Mouse (Mus musculus): ENCODE measurements around the gene Supt7l. TPM values are rescaled to one million over a fixed set of nuclear protein-coding genes. Genes with fewer than 3 reads are reported as not detected.

Gene Supt7l
- polyA plus RNA-seq, 1 experiment from 2014 or later: 5.2 TPM

- peaks cover 10% of the 10 kb centered on the region for H3K36me3 ChIP-seq (replicated peaks; ENCODE audit: insufficient read depth, low read length)
- no peak for ATAC-seq
- DNase-seq: no peak
- TF ChIP-seq EP300 (IDR thresholded peaks at IDR 0.05; ENCODE audit: low read depth): no peak
- TF ChIP-seq CTCF (IDR thresholded peaks at IDR 0.05; ENCODE audit: low read depth): no peak
- H3K4me2 ChIP-seq (ENCODE audit: low read depth, low read length): no peak overlapping the region
- H3K9me3 ChIP-seq (ENCODE audit: low read length): no peaks in the 10 kb centered on the region
- no peak overlapping the region for H3K27ac ChIP-seq (ENCODE audit: low read depth)
- H3K4me3 ChIP-seq (ENCODE audit: low read depth, low read length): no peak overlapping the region
- no peaks in the 10 kb centered on the region for H3K27me3 ChIP-seq (ENCODE audit: insufficient read depth, low read length)
- 45% methylated on average over 1 of the region's 1 CpGs for WGBS (ENCODE audit: insufficient replicate concordance)
- H3K9ac ChIP-seq (replicated peaks): no peak overlapping the region
- H3K4me1 ChIP-seq (ENCODE audit: insufficient read depth): no peaks in the 10 kb centered on the region
These were observed 31.8 kb upstream of the Supt7l start for GRCm38 (mm10) chr5:31559401-31559800.

GRCm38 (mm10) chr5:31535228-31535627 is 7.6 kb upstream of the Supt7l start:
- Histone ChIP-seq H3K4me3 (ENCODE audit: low read depth, low read length) (no peak overlapping the region), H3K9me3 (ENCODE audit: low read length) (no peaks in the 10 kb centered on the region), H3K9ac (replicated peaks) (no peak overlapping the region), H3K4me2 (ENCODE audit: low read depth, low read length) (no peak overlapping the region), H3K4me1 (ENCODE audit: insufficient read depth) (no peaks in the 10 kb centered on the region), H3K27ac (ENCODE audit: low read depth) (no peak overlapping the region), H3K27me3 (ENCODE audit: insufficient read depth, low read length) (no peaks in the 10 kb centered on the region), H3K36me3 (replicated peaks; ENCODE audit: insufficient read depth, low read length) (peaks cover 70% of the 10 kb centered on the region)
- DNase-seq: no peak
- TF ChIP-seq EP300 (IDR thresholded peaks at IDR 0.05; ENCODE audit: low read depth) (no peak), CTCF (IDR thresholded peaks at IDR 0.05; ENCODE audit: low read depth) (peak; percentile 18; the same call in 1 of the 2 replicates)
- no peak for ATAC-seq
- 84% methylated on average over 2 of the region's 2 CpGs for WGBS (ENCODE audit: insufficient replicate concordance)

GRCm38 (mm10) chr5:31528560-31528959 is 953 bp upstream of the Supt7l start:
- TF ChIP-seq EP300 (IDR thresholded peaks at IDR 0.05; ENCODE audit: low read depth) (no peak), CTCF (IDR thresholded peaks at IDR 0.05; ENCODE audit: low read depth) (peak; percentile 22; the same call in 1 of the 2 replicates)
- H3K4me2 ChIP-seq (ENCODE audit: low read depth, low read length): 0 out of 2 replicates have a peak overlapping the region, but pooled peaks have one; percentile 98
- H3K4me3 ChIP-seq (ENCODE audit: low read depth, low read length): no peak overlapping the region
- no peak for ATAC-seq
- no peaks in the 10 kb centered on the region for H3K9me3 ChIP-seq (ENCODE audit: low read length)
- H3K27me3 ChIP-seq (ENCODE audit: insufficient read depth, low read length): no peaks in the 10 kb centered on the region
- H3K36me3 ChIP-seq (replicated peaks; ENCODE audit: insufficient read depth, low read length): peaks cover 40% of the 10 kb centered on the region
- no peak for DNase-seq
- 34% methylated on average over 2 of the region's 2 CpGs for WGBS (ENCODE audit: insufficient replicate concordance)
- peaks cover 18% of the 10 kb centered on the region for H3K4me1 ChIP-seq (ENCODE audit: insufficient read depth)
- no peak overlapping the region for H3K27ac ChIP-seq (ENCODE audit: low read depth)
- H3K9ac ChIP-seq (replicated peaks): no peak overlapping the region

- peaks cover 32% of the 10 kb centered on the region for H3K36me3 ChIP-seq (replicated peaks; ENCODE audit: insufficient read depth, low read length)
- H3K9ac ChIP-seq (replicated peaks): peak overlapping the region; percentile 95
- peak overlapping the region; percentile 98 for H3K4me2 ChIP-seq (ENCODE audit: low read depth, low read length)
- WGBS (ENCODE audit: insufficient replicate concordance): 2% methylated on average over 39 of the region's 40 CpGs
- peaks cover 18% of the 10 kb centered on the region for H3K4me1 ChIP-seq (ENCODE audit: insufficient read depth)
- TF ChIP-seq CTCF (IDR thresholded peaks at IDR 0.05; ENCODE audit: low read depth) (no peak), EP300 (IDR thresholded peaks at IDR 0.05; ENCODE audit: low read depth) (no peak)
- H3K27ac ChIP-seq (ENCODE audit: low read depth): peak overlapping the region; percentile 91
- no peaks in the 10 kb centered on the region for H3K27me3 ChIP-seq (ENCODE audit: insufficient read depth, low read length)
- peak overlapping the region; percentile 100 for H3K4me3 ChIP-seq (ENCODE audit: low read depth, low read length)
- peak; percentile 24 for ATAC-seq
- DNase-seq: no peak
- H3K9me3 ChIP-seq (ENCODE audit: low read length): no peaks in the 10 kb centered on the region
These were observed 408 bp downstream of the Supt7l start for GRCm38 (mm10) chr5:31527117-31527680.

GRCm38 (mm10) chr5:31526354-31527116 is 1.1 kb downstream of the Supt7l start, which contains the start of gene Slc4a1ap:
Gene Slc4a1ap, plus strand, starts transcription at chr5:31526995.
- Histone ChIP-seq H3K36me3 (replicated peaks; ENCODE audit: insufficient read depth, low read length) (peaks cover 26% of the 10 kb centered on the region), H3K4me1 (ENCODE audit: insufficient read depth) (peaks cover 18% of the 10 kb centered on the region), H3K9me3 (ENCODE audit: low read length) (no peaks in the 10 kb centered on the region), H3K4me2 (ENCODE audit: low read depth, low read length) (peak within 1 kb of the TSS; percentile 98), H3K27ac (ENCODE audit: low read depth) (peak within 1 kb of the TSS; percentile 91), H3K27me3 (ENCODE audit: insufficient read depth, low read length) (no peaks in the 10 kb centered on the region), H3K9ac (replicated peaks) (peak within 1 kb of the TSS; percentile 95), H3K4me3 (ENCODE audit: low read depth, low read length) (peak within 1 kb of the TSS; percentile 100)
- no peak for TF ChIP-seq CTCF (IDR thresholded peaks at IDR 0.05; ENCODE audit: low read depth)
- peak; percentile 59 for TF ChIP-seq EP300 (IDR thresholded peaks at IDR 0.05; ENCODE audit: low read depth)
- DNase-seq (peak; percentile 81), ATAC-seq (peak; percentile 93)
- WGBS (ENCODE audit: insufficient replicate concordance): under 1% methylated on average over 28 of the region's 28 CpGs

- H3K36me3 ChIP-seq (replicated peaks; ENCODE audit: insufficient read depth, low read length): peaks cover 45% of the 10 kb centered on the region
- no peak for TF ChIP-seq EP300 (IDR thresholded peaks at IDR 0.05; ENCODE audit: low read depth)
- no peak for TF ChIP-seq CTCF (IDR thresholded peaks at IDR 0.05; ENCODE audit: low read depth)
- no peaks in the 10 kb centered on the region for H3K27me3 ChIP-seq (ENCODE audit: insufficient read depth, low read length)
These were observed 7.1 kb downstream of the Supt7l start for GRCm38 (mm10) chr5:31520556-31520955.

More at GRCm38 (mm10) chr5:31520556-31520955, 7.1 kb downstream of the Supt7l start:
- ATAC-seq: no peak
- no peaks in the 10 kb centered on the region for H3K9me3 ChIP-seq (ENCODE audit: low read length)
- H3K4me1 ChIP-seq (ENCODE audit: insufficient read depth): peaks cover 2% of the 10 kb centered on the region
- no peak overlapping the region for H3K27ac ChIP-seq (ENCODE audit: low read depth)
- DNase-seq: no peak
- 78% methylated on average over 6 of the region's 6 CpGs for WGBS (ENCODE audit: insufficient replicate concordance)
- H3K4me2 ChIP-seq (ENCODE audit: low read depth, low read length): no peak overlapping the region
- H3K9ac ChIP-seq (replicated peaks): no peak overlapping the region
- no peak overlapping the region for H3K4me3 ChIP-seq (ENCODE audit: low read depth, low read length)

All from liver, postnatal 0 days (tissue).